Mouse (Mus musculus): ENCODE results near the gene Tnfaip1.
"Not testable (repeated sequence)": the region's sequence is repeated elsewhere in the genome, so short reads cannot be mapped to it uniquely, and the experiment has no call there.

Tnfaip1 gene

DNA sequence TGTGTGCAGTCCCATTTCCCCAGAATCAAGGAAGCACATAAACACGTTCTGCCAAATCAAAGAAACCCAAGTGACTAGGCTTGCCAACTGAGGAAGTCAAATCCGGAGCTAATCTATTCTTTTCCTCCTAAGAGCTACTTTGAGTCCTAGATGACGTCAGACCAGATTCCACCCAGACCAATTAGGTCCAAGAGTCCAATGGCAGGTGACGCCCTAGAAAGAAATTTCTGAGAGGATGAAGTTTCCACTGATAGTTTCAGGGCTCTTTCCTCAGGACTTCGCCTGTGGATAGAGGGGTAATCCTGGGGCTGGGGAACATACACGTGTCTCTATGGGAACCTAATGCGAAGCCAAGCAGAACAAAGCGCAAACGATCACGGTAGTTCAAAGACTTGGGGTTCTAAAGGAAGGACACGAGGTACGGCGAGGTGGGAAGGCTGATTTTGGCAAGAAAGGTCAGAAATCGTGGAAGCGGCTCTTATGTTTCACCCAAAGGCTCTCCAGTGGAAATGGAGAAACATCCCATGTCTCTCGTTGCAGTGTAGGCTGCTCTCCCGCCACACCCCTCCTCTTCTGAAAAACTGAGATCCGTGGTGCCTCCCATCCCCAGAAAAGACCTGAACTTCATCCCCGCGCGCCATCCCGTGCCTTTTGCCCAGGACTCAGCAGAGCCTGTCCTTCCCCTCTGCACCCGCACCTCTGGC, 604 bp downstream of the Tnfaip1 start:
- peak; percentile 35 for DNase-seq

DNA sequence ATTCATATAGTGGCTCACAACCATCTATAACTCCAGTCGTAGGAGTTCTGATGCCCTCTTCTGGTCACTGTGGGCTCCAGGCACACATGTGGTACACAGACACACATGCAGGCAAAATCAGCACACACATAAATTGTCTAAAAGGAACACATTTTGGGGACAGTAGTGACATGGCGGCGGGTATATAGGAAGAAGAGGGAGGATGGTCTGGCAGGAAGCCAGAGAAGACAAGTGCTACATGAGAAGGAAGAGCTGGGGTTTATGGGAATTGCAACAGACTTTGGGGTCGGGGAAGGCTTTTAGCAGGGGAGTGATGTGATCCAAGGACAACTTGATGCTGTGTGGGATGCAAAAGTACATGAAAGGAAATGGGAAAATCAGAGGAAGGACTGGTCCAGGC, 1.6 kb downstream of the Tnfaip1 start:
- no peak for DNase-seq

DNA sequence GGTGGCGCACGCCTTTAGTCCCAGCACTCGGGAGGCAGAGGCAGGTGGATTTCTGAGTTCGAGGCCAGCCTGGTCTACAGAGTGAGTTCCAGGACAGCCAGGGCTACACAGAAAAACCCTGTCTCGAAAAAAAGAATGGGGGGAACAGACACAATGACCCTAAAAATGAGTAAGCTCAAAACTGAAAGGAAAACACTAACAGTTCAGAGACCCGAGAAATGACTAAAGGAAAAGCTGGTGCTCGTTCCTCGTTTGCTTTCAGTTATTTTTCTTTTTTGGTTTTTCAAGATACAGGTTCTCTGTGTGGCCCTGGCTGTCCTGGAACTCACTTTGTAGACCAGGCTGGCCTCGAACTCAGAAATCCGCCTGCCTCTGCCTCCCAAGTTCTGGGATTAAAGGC, 4.6 kb downstream of the Tnfaip1 start:
- DNase-seq: not testable (repeated sequence)

DNA sequence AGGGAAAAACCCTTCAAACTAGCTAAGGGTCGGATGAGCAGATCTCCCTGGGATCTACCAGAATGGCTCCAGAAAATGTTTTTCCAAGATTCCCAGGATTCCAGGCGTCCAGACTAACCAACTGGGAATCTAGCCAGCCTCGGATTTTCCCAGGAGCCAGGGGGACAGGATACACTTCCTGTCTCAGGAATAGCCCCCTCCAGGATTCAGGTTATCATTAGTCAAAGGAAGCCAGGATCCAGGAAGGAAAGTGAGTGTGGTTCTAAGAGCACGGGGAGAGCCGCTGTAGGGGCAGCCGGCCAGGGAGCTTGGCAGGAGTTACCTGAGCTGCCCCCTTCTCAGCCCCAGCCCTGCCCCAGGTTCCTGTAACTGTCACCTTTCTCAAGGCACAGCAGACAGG, 5.1 kb downstream of the Tnfaip1 start:
- DNase-seq: peak; percentile 61

DNA sequence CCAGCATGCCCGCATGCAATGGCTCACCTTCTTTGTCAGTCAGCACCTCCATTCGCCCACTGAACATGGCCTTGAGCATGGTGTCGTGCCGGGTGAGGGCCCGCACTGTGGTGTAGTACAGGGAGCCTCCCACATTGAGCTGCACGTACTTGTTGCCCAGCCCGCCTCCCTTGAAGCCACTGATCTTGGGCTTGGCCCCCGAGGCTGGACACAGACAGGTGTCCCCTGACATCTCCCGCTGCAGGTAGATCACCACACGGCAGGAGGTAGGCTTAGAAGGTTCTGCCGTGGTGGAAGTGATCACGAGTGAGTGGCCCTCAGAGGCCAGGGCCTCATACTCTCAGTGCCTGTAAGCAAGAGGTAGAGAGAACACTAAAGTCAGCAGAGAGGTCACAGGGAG, 6.1 kb downstream of the Tnfaip1 start:
- no peak for DNase-seq

DNA sequence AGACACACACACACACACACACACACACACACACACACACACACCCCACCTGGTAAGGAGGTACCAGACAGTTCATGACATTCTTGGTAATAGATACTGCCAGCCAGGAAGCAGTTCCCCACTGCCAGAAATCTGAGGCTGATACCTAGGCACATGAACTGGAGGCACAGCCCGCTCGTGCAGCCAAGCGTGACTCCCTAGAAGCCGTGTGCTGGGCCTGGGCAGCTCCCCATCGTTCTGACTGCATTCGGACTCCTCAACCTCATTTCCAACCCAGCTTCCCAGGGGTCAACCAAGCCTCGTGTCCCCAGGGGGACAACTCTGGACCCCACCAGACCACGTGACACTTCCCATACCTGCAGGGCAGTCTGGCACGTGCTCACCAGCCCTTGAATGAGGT, 7.4 kb downstream of the Tnfaip1 start:
- DNase-seq: no peak

DNA sequence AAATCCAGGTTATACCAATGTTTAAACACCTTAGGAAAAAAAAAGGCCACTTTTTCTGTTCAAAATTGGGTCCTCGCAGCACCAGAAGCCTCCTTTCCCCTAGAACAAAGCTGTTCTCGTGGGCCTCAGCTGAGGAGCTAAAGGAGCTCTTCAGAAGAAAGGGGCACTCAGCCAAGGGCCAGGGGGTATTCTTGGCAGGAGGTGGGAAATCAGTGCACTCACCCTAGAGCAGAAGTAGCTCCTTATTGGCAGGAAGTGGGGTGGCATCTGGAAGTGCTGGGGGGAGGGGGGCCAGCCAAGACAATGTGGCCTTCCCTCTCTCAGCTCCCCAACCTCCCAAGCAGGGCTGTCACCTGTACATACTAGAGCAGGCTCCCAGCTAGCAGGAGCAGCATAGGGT, 11.3 kb downstream of the Tnfaip1 start:
- DNase-seq: peak; percentile 55

DNA sequence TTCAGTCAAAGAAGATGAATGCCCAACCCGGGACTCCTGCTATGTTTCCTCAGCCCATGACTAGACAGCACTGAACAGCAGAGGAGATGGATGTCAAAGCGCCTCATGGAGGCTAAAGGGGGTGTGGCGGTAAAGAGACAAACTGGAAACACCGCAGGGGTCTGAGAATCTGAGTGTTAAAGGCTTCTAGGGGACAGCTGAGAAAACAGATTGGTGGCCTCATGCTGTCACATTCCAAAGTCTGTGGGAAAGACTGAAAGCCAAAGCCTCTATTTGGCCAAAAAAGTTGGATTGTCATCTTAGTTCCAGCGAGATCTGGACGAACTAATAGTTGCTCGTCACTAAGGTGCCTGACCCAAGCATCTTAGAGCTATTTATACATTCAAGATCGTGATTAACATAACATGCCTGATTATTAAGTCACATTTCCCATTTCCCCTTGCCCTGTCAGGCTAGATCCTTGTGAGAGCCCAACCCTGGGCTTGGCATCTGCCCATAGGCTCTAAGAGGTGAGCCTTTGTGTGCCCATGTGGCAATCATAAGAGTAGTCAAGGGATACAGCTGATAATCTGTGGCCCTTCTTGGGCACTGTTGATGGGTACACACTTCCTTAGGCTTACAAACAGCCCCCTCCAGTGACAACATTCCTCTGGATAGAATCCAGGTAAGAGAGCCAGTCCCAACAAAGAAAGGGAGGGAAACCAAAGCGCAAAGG, 12.7 kb downstream of the Tnfaip1 start:
- peak; percentile 56 for DNase-seq

DNA sequence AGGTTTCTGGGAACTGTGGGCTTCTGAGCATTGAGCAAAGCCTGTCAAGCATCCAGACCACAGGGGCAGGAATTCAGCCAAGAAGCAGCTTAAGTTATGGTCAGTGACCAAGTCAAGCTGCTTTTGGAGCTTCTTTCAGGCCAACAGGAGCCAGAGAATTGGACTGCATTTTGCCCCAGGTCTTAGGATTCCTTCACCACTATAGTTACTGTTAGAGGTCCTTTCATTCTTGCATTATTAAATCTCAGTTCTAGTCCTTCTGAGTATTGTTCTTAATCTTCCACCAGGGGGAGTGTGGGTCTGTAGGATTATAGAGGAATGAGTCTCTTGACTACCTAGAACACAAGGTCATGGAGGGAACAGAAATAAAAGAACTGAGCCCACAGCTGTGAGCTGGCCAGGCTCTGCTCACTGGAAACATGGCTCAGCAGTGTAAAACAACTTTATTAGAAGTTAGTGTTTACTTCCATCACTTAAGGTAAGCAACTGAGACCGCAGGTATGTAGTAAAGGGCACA, 13.6 kb downstream of the Tnfaip1 start:
- DNase-seq: peak; percentile 28

DNA sequence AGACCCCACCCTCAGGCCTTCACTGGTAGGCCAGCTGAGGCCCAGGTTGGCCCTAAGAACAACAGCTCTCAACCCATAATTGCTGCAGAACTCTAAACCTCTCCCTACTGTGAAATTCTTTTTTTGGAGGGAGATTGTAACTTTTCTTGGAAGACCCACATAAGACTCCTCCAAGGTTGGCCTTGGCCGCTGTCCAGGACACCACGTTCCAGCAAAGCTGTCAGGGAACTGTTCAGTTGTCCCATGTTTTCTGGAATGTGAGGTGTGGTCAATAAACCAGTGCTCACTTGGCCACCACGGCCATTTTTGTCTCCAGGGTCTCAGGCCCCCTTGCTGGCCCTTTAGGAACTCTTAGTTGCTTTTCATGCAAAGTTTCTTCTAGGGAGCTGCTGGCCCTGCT, 14.3 kb downstream of the Tnfaip1 start:
- peak; percentile 43 for DNase-seq

DNA sequence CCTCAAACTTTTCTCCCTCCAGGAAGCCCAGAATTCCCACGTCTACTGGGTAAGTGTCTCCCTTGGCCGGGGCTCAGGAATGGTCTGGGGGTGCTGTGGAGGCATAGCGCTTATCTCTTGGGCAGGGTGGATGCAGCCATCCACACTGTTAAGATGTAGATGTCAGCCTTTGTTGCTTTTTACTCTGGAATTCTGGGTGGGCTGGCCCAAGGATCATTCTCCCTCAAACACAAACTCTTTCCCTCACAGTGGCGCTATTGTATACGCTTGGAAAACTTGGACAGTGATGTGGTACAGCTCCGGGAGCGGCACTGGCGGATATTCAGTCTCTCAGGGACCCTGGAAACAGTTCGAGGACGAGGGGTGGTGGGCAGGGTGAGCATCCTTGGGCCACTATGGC, 17.2 kb downstream of the Tnfaip1 start:
- DNase-seq: no peak

DNA sequence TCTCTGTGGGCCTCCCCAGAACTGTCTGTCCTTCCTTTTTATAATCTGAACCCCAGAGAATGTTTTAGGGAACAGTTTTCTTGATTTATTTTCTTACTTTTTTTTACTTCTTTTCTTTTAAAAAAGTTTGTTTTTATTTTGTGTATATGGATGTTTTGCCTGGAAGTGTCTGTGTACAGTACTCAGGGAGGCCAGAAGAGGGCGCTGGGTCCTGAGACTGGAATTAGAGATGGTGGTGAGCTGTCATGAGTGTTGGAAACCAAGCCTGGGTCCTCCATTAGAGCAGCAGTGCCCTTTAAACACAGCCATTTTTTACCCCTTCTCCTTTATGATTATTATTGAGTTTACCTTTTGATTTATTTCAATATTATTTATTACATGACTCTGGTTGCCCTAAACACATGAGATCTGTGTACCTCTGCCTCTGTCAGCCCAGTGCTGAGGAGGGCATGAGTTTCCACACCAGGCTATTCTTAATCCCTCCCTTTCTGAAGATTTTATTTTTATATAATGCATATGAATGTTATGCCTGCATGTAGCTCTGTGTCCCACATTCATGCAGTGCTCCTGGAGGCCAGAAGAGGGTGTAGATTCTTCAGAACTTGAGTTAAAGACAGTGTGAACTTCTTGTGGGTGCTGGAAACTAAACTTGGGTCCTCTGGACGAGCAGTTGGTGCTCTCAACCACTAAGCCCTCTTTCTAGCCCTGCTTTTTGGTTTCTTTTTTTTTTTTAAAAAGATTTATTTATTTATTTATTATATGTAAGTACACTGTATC, 20.4 kb downstream of the Tnfaip1 start:
- no peak for DNase-seq

DNA sequence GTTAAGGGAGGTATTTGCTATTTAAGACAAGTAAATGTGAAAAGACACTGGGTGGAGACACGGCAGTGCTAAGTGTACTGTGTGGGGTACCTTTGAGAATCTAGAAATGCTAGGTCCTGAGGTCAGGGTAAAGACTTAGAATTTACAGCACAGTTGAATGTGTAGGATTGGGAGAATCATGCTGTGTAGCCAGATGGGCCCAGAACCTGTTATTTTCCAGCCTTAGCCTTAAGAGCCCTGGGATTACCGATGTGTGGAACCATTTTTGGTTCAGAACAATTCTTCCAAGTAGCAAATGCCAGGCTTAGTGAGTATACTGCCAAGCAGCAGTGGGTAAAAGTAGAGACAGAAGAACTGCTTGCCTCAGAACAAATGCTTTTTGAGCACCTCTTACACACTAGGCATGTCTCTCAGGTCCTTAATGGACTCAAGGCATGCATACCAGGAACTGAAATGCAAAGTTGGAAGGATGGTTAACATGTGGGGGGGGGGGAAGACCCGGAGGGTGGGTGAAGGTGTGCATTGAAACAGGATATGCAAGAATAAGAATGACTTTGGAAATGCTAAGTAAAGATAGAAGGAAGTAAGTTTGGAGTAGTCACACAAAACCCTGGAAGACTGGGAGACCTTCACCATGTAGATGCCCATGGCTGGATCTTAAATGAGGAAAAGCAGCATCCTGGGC, 22.9 kb downstream of the Tnfaip1 start:
- no peak for DNase-seq

DNA sequence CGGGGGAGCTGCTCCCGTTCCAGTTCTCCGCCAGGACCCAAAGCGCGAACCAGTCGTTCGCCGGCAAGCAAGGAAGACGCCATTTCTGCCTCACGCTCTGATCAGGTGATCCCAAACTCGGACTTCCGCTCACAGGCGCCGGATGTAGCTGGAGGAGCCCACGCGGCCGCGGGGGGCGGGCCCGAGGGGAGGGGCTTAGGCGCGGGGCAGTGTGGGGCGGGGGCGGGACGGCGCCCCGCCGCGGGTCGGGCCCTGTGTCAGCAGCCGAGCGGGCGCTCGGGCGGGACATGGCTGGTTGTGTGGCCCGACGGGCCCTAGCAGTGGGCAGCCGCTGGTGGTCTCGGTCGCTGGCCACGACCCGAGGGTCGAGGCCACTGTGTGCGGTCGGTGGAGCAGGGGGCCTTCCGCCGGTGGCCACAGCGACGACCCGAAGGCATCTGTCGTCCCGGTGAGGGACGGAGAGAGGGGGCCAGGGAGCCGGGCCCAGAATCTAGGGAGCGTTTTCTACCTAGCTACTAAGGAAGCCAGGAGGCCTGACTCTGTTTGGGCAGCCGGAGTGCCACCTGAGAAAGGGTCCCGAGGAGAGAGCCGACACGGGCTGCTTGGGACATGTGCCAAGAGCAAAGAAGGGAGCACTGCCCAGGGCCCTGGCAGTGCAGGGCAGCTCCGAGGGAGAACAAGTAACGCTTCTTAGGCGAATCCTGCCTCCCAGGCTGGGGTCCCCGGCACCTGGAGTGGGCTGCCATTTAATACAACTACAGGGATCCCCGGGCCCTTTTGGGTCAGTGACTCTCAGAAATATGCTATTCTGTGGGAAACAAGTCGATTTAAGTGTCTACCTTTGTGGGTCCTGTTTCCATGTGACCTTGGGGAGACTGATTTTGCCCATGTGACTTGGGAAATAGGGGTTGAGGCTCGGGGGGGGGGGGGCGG, 23.8 kb downstream of the Tnfaip1 start, which contains the start of the genes Tmem199 and Poldip2:
Gene Tmem199 (minus strand): TSS at position 148 of the 933 bp plus-strand sequence.
Gene Poldip2 (plus strand): TSS at position 169 of the 933 bp plus-strand sequence.
- DNase-seq: peak; percentile 90

DNA sequence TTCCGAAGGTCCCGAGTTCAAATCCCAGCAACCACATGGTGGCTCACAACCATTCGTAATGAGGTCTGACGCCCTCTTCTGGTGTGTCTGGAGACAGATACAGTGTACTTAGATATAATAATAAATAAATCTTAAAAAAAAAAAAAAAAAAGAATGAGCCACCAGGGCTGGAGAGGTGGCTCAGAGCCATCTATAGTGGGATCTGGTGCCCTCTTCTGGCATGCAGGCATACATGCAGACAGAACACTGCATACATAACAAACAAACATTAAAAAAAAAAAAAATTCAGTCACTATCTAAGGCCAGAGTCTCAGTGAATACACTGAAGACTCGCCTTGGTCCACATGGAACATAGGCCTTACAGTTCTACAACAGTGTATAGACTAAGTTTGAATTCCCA, 27.0 kb downstream of the Tnfaip1 start:
- no peak for DNase-seq

DNA sequence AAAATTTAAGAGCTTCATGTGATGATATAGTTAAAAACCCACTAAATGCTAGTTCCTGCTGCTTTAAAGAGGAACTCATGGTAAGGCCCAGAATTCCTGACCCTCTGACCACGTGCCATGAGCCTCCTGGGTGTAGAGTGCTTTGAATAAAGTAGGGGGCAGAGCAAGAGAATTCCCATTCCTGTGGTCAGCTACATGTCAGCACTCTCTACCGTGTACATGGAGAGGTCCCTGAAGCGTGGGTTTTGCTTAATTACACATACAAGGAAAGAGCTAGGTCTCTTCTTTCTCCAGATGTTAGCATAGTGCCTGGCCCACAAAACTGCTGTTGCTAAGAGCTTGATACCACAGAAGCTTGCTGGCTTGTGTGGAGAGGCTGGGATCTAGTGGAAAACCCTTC, 30.7 kb downstream of the Tnfaip1 start:
- DNase-seq: no peak

DNA sequence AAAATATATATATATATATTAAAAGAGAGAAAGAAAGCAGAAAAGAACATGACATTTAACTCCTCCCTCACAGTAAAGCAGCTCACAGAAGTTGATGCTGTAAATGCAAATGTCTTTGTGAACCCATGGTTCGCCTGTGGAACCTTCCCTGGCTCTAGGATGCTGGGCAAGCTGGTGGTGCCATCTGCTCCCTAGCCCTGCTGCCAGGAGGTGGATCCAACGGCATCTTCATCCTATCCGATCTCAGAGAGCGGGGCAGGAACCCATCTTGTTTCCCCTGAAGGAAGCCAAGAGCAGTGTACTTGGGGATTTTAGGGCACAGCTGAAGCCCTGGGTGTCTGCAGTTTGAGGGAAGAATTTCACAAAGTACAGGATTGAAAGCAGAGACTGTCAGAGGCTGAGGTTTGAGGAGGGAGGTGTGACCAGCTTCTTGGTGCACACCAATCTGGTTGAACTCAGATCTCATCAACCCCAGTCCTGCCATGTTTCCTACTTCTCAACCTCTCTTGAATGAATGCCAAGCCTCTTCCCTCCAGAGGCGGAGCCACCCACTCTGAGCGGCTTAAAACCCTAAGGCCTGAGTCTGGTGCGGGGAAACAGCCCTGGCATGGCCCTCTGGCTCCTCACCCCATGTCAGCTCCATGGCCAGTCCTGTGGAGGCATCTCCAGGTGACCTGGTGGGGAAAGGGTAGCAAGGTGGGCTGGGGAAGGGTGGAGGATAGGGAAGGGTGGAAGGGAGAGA, 33.1 kb downstream of the Tnfaip1 start, which contains the start of gene Sebox:
Gene Sebox (plus strand): TSS at position 539 of the 742 bp plus-strand sequence.
- no peak for DNase-seq

DNA sequence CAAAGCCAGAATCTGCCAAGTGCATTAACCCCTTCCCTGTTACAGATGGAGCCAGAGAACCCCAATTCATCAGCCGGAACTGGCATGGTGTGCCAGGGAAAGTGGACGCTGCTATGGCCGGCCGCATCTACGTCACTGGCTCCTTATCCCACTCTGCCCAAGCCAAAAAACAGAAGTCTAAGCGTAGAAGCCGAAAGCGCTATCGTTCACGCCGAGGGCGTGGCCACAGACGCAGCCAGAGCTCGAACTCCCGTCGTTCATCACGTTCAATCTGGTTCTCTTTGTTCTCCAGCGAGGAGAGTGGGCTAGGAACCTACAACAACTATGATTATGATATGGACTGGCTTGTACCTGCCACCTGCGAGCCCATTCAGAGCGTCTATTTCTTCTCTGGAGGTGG, 34.6 kb downstream of the Tnfaip1 start:
- DNase-seq: no peak

DNA sequence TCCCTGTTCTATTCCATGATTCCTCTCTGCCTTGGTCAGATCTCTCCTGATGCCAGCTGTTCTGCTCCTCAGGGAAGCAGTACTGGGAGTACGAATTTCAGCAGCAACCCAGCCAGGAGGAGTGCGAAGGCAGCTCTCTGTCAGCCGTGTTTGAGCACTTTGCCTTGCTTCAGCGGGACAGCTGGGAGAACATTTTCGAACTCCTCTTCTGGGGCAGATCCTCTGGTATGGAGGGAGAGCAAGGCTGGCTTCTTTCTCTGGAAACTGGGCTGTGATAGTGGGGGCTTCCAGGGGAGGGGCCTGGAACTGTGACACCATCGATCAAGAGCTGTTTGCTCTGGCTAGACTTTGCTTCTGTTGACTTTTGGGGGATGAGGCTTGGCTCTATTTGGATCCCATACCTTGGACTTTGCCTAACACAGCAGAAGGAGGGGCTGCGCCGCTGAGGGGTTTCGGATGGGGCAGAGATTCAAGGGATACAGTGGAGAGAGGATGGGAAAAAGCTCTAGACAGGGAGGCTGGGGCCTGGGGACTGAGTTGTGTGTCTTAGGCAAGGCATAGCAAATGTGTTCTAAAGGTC, 35.4 kb downstream of the Tnfaip1 start:
- DNase-seq: no peak

DNA sequence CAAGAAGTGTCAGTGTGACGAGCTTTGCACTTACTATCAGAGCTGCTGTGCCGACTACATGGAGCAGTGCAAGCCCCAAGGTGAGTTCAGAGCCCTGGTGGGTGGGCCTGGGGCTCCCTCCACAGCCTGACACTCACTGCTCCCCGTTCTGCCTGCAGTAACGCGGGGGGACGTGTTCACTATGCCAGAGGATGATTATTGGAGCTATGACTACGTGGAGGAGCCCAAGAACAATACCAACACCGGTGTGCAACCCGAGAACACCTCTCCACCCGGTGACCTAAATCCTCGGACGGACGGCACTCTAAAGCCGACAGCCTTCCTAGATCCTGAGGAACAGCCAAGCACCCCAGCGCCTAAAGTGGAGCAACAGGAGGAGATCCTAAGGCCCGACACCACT, 36.6 kb downstream of the Tnfaip1 start:
- DNase-seq: no peak
